Mouse (Mus musculus) kidney, postnatal 0 days (tissue): ENCODE data around the gene Nxph1. TPM values are rescaled to one million over a fixed set of nuclear protein-coding genes. Genes with fewer than 3 reads are reported as not detected.

Experiments used
- ATAC-seq: fragments of 200-750 bp; cut with Nextera tagmentation; replicated peaks from 2 replicates; pipeline ENCODE4 v1.8.0; 2017; ENCODE audit warnings: low read depth, moderate number of reproducible peaks, moderate TSS enrichment, moderate library complexity; ENCODE audit not compliant: low FRiP score
- DNase-seq: peaks from one replicate; pipeline ENCODE4 v3.0.0-alpha.2; 2016; ENCODE audit warnings: low spot score
- H3K27ac ChIP-seq: fragments of 300-500 bp; sonication (generic); 2 replicates; pipeline ENCODE4 v1.5.1; 2014; ENCODE audit warnings: mild to moderate bottlenecking
- H3K27me3 ChIP-seq: fragments of 300-500 bp; sonication (generic); 2 replicates; pipeline ENCODE4 v1.6.1; 2014; ENCODE audit warnings: low read length, mixed read lengths; ENCODE audit not compliant: insufficient read depth
- H3K36me3 ChIP-seq: fragments of 300-500 bp; sonication (generic); 2 replicates; pipeline ENCODE4 v1.6.1; 2014; ENCODE audit warnings: low read length, mixed read lengths; ENCODE audit not compliant: insufficient read depth
- H3K4me1 ChIP-seq: fragments of 300-500 bp; sonication (generic); replicated peaks from 2 replicates; pipeline ENCODE4 v1.6.1; 2014; ENCODE audit warnings: antibody characterized with exemption, low read length, mixed read lengths; ENCODE audit not compliant: insufficient read depth
- H3K4me2 ChIP-seq: fragments of 300-500 bp; sonication (generic); 2 replicates; pipeline ENCODE4 v1.6.1; 2014; ENCODE audit warnings: mild to moderate bottlenecking, low read length, moderate library complexity, mixed read lengths
- H3K4me3 ChIP-seq: fragments of 300-500 bp; sonication (generic); replicated peaks from 2 replicates; pipeline ENCODE4 v1.5.1; 2014; ENCODE audit warnings: low read depth, low read length
- H3K9ac ChIP-seq: fragments of 300-500 bp; sonication (generic); 2 replicates; pipeline ENCODE4 v1.6.1; 2014; ENCODE audit warnings: low read depth, low read length
- H3K9me3 ChIP-seq: fragments of 300-500 bp; sonication (generic); replicated peaks from 2 replicates; pipeline ENCODE4 v1.6.1; 2016; ENCODE audit warnings: low read length, inconsistent platforms, mixed read lengths
- CTCF ChIP-seq: IDR thresholded peaks from 2 replicates; pipeline ENCODE4 v1.5.1; 2016; ENCODE audit warnings: antibody characterized with exemption, low read depth, mild to moderate bottlenecking, moderate library complexity
- WGBS: fragments of 180-500 bp; shearing (Covaris S2); extraction: QIAGEN DNeasy Blood & Tissue Kit; methylation state at CpG from one replicate; pipeline ENCODE4 v1.1.7; 2014; 5-methylcytosine and 5-hydroxymethylcytosine counted together
- polyA plus RNA-seq: library from polyadenylated mRNA; unstranded; fragments of >200 nt; fragmentation: Nextera tagmentation; extraction: Ambion mirVana; gene quantifications from 2 replicates; pipeline ENCODE4 v1.2.1, GENCODE M21; 2015

The Nxph1 gene
- polyA plus RNA-seq, 1 experiment from 2014 or later: not detected

GRCm38 (mm10) chr6:9267998-9268397 lies 319.8 kb downstream of the Nxph1 start:
- 87% methylated on average over 1 of the region's 1 CpGs for WGBS
- no peak for ATAC-seq
- H3K9ac ChIP-seq: no peak overlapping the region
- no peak overlapping the region for H3K27ac ChIP-seq
- TF ChIP-seq CTCF: no peak
- H3K27me3 ChIP-seq: no peaks in the 10 kb centered on the region
- no peak overlapping the region for H3K4me2 ChIP-seq
- no peak for DNase-seq
- no peaks in the 10 kb centered on the region for H3K4me1 ChIP-seq
- no peaks in the 10 kb centered on the region for H3K9me3 ChIP-seq
- H3K36me3 ChIP-seq: no peaks in the 10 kb centered on the region
- no peak overlapping the region for H3K4me3 ChIP-seq

Other genes with a start within 250 kb of the Nxph1 start
- 27.8 and 30.1 TPM in 2 replicates for gene Ica1, start 169.9 kb upstream of the Nxph1 start, polyA plus RNA-seq